Mouse (Mus musculus) hindbrain, embryonic 15.5 days (tissue): Measurements from ENCODE around the gene Ms4a15. TPM values are rescaled to one million over a fixed set of nuclear protein-coding genes. Genes with fewer than 3 reads are reported as not detected.

Experiments
- ATAC-seq: fragments of 200-750 bp; cut with Nextera tagmentation; 2 replicates; pipeline ENCODE4 v1.8.0; 2017; ENCODE audit warnings: low read depth, moderate number of reproducible peaks, moderate TSS enrichment; ENCODE audit not compliant: low FRiP score
- H3K27ac ChIP-seq: fragments of 300-500 bp; sonication (generic); replicated peaks from 2 replicates; pipeline ENCODE4 v1.5.1; 2015; ENCODE audit warnings: mild to moderate bottlenecking, inconsistent platforms
- H3K27me3 ChIP-seq: fragments of 300-500 bp; sonication (generic); 2 replicates; pipeline ENCODE4 v1.6.1; 2015; ENCODE audit warnings: control low read depth, inconsistent platforms
- H3K36me3 ChIP-seq: fragments of 300-500 bp; sonication (generic); 2 replicates; pipeline ENCODE4 v1.6.1; 2015; ENCODE audit warnings: control low read depth, inconsistent platforms
- H3K4me1 ChIP-seq: fragments of 300-500 bp; sonication (generic); replicated peaks from 2 replicates; pipeline ENCODE4 v1.6.1; 2015; ENCODE audit warnings: control low read depth, inconsistent platforms
- H3K4me2 ChIP-seq: fragments of 300-500 bp; sonication (generic); 2 replicates; pipeline ENCODE4 v1.6.1; 2015; ENCODE audit warnings: moderate library complexity, mild to moderate bottlenecking, inconsistent platforms
- H3K4me3 ChIP-seq: fragments of 300-500 bp; sonication (generic); 2 replicates; pipeline ENCODE4 v1.5.1; 2015; ENCODE audit warnings: mild to moderate bottlenecking, inconsistent platforms
- H3K9ac ChIP-seq: fragments of 300-500 bp; sonication (generic); 2 replicates; pipeline ENCODE4 v1.6.1; 2015; ENCODE audit warnings: inconsistent platforms
- H3K9me3 ChIP-seq: fragments of 300-500 bp; sonication (generic); 2 replicates; pipeline ENCODE4 v1.6.1; 2016; ENCODE audit warnings: control low read depth, inconsistent platforms
- WGBS: fragments of 180-500 bp; shearing (Covaris S2); methylation state at CpG from one replicate; pipeline ENCODE4 v1.1.7; 2015; 5-methylcytosine and 5-hydroxymethylcytosine counted together
- polyA plus RNA-seq: library from polyadenylated mRNA; unstranded; fragments of >200 nt; fragmentation: Nextera tagmentation; extraction: Ambion mirVana; gene quantifications from 2 replicates; pipeline ENCODE4 v1.2.1, GENCODE M21; 2015

Gene Ms4a15
- polyA plus RNA-seq: 0.17 TPM in 1 of 2 replicates, not detected in the other

DNA sequence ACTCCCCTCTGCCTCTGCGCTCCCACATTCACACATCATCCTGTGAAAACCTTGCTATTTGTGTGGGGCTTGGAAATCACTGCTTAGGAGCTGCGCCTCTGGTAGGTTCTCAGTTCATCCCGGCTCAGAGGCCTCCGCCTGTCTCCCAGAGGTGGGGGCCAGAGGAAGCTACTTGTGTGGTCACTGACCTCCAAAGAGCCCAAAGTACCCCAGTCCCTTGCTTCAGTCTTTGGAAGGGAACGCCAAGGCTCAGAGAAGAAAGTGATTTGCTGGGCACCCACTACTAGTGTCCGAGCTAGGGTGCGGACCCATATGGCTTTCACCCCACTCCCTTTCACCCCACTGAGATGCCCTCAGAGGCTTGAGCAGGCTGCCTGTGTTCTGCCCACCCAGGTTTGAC is at the start of gene Ms4a15:
TSS of gene Ms4a15 (minus strand) at position 101 of the 400 bp plus-strand sequence.
- no peaks in the 10 kb centered on the region for H3K4me1 ChIP-seq
- H3K9me3 ChIP-seq: no peaks in the 10 kb centered on the region
- H3K27ac ChIP-seq: no peak within 1 kb of the TSS
- WGBS: 90% methylated on average over 7 of the region's 7 CpGs
- no peak for ATAC-seq
- H3K36me3 ChIP-seq: no peaks in the 10 kb centered on the region
- no peaks in the 10 kb centered on the region for H3K27me3 ChIP-seq
- no peak within 1 kb of the TSS for H3K4me3 ChIP-seq
- no peak within 1 kb of the TSS for H3K4me2 ChIP-seq
- H3K9ac ChIP-seq: no peak within 1 kb of the TSS

GRCm38 (mm10) chr19:11037570-11037969 is 44.5 kb upstream of the Ms4a15 start:
- ATAC-seq: no peak
- Histone ChIP-seq H3K36me3 (no peaks in the 10 kb centered on the region), H3K4me2 (no peak overlapping the region), H3K27me3 (no peaks in the 10 kb centered on the region), H3K4me1 (no peaks in the 10 kb centered on the region), H3K9me3 (no peaks in the 10 kb centered on the region), H3K4me3 (no peak overlapping the region), H3K9ac (no peak overlapping the region), H3K27ac (no peak overlapping the region)

DNA sequence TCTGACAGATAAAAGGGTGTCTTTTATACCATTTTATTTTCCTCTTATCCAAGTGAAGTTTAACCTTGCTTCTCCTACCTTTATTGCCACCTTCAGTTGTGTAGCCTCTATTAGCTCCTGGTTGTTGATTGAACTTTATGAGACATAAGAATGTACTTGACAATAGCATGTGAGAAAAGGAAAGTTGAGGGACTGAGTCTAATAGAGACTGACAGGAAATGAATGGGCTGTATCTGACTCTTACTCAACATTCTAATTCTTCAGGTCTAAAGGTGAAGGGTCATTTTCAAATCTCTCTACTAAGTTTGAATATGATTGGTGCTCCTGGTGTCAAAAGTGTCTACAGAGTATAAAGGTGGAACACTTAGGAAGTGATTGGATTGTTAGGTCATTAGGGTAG is 29.3 kb upstream of the Ms4a15 start:
- H3K4me3 ChIP-seq: no peak overlapping the region
- no peaks in the 10 kb centered on the region for H3K4me1 ChIP-seq
- H3K36me3 ChIP-seq: no peaks in the 10 kb centered on the region
- H3K9ac ChIP-seq: no peak overlapping the region
- no peak for ATAC-seq
- H3K9me3 ChIP-seq: no peaks in the 10 kb centered on the region
- H3K27me3 ChIP-seq: no peaks in the 10 kb centered on the region
- no peak overlapping the region for H3K27ac ChIP-seq
- no peak overlapping the region for H3K4me2 ChIP-seq

GRCm38 (mm10) chr19:11017891-11018290 is 24.8 kb upstream of the Ms4a15 start, which contains the start of gene Ms4a18:
Gene Ms4a18, minus strand, starts transcription at chr19:11018031.
- no peaks in the 10 kb centered on the region for H3K27me3 ChIP-seq
- no peak within 1 kb of the TSS for H3K9ac ChIP-seq
- no peaks in the 10 kb centered on the region for H3K36me3 ChIP-seq
- WGBS: 90% methylated on average over 3 of the region's 3 CpGs
- no peak within 1 kb of the TSS for H3K4me3 ChIP-seq
- no peaks in the 10 kb centered on the region for H3K9me3 ChIP-seq
- H3K27ac ChIP-seq: no peak within 1 kb of the TSS
- no peak for ATAC-seq
- no peak within 1 kb of the TSS for H3K4me2 ChIP-seq
- H3K4me1 ChIP-seq: no peaks in the 10 kb centered on the region

GRCm38 (mm10) chr19:11017251-11017650 is 24.2 kb upstream of the Ms4a15 start:
- H3K4me3 ChIP-seq: no peak overlapping the region
- H3K36me3 ChIP-seq: no peaks in the 10 kb centered on the region
- no peaks in the 10 kb centered on the region for H3K4me1 ChIP-seq
- H3K27ac ChIP-seq: no peak overlapping the region
- WGBS: 59% methylated on average over 2 of the region's 2 CpGs
- no peak overlapping the region for H3K4me2 ChIP-seq
- no peak for ATAC-seq
- no peaks in the 10 kb centered on the region for H3K9me3 ChIP-seq
- H3K9ac ChIP-seq: no peak overlapping the region
- H3K27me3 ChIP-seq: no peaks in the 10 kb centered on the region

DNA sequence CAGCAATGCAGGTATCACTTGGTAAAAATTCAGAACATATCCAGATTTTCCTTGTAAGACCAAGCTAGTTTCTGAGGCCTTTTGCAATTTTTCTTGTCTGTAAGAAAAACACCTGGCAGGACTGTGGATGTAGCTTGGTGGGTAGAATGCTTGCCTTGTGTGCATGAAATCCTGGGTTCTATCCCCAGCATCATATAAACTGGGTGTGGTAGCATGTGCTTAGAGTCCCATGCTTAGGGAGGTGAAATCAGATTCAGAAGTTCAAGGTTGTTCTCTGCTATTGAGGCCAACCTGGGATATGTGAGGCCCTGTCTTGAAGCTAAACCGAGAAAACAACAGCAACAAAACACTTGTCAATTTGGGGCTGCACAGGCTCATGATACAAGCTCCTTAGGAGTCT is 22.9 kb upstream of the Ms4a15 start:
- Histone ChIP-seq H3K36me3 (no peaks in the 10 kb centered on the region), H3K4me2 (no peak overlapping the region), H3K9me3 (no peaks in the 10 kb centered on the region), H3K4me1 (no peaks in the 10 kb centered on the region), H3K27me3 (no peaks in the 10 kb centered on the region), H3K27ac (no peak overlapping the region), H3K9ac (no peak overlapping the region), H3K4me3 (no peak overlapping the region)
- 79% methylated on average over 1 of the region's 1 CpGs for WGBS
- ATAC-seq: no peak

GRCm38 (mm10) chr19:11015468-11015867 is 22.4 kb upstream of the Ms4a15 start:
- no peak overlapping the region for H3K27ac ChIP-seq
- no peaks in the 10 kb centered on the region for H3K27me3 ChIP-seq
- no peak for ATAC-seq
- H3K9me3 ChIP-seq: no peaks in the 10 kb centered on the region
- no peak overlapping the region for H3K9ac ChIP-seq
- no peak overlapping the region for H3K4me2 ChIP-seq
- H3K4me3 ChIP-seq: no peak overlapping the region
- no peaks in the 10 kb centered on the region for H3K4me1 ChIP-seq
- H3K36me3 ChIP-seq: no peaks in the 10 kb centered on the region

GRCm38 (mm10) chr19:10991911-10992310 is 1.1 kb downstream of the Ms4a15 start:
- Histone ChIP-seq H3K4me1 (no peaks in the 10 kb centered on the region), H3K9ac (no peak overlapping the region), H3K27me3 (no peaks in the 10 kb centered on the region), H3K36me3 (no peaks in the 10 kb centered on the region), H3K4me2 (no peak overlapping the region), H3K4me3 (no peak overlapping the region), H3K27ac (no peak overlapping the region), H3K9me3 (no peaks in the 10 kb centered on the region)
- no peak for ATAC-seq

DNA sequence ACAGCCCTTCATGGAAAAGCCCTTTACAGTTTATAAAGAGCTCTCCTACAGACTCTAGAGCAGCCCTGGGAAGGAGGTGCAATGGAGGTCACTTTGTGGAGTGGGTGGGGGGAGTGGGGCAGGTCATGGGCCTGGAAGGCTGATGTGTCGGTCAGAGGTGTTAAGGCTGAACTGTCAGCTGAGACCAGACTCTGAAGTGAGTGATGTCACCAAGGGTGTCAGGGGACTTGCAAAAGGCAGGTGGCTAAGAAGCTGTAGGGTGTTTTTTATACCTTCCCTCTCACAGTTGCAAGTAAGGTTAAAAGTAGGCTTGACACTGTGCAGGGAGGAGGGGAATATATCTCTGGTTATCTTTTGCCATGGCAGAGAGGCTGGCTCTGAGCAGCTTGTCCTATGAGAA is 2.3 kb downstream of the Ms4a15 start:
- Histone ChIP-seq H3K9me3 (no peaks in the 10 kb centered on the region), H3K36me3 (no peaks in the 10 kb centered on the region), H3K4me3 (no peak overlapping the region), H3K27me3 (no peaks in the 10 kb centered on the region), H3K4me2 (no peak overlapping the region), H3K27ac (no peak overlapping the region), H3K9ac (no peak overlapping the region), H3K4me1 (no peaks in the 10 kb centered on the region)
- WGBS: 78% methylated on average over 1 of the region's 1 CpGs
- ATAC-seq: no peak

DNA sequence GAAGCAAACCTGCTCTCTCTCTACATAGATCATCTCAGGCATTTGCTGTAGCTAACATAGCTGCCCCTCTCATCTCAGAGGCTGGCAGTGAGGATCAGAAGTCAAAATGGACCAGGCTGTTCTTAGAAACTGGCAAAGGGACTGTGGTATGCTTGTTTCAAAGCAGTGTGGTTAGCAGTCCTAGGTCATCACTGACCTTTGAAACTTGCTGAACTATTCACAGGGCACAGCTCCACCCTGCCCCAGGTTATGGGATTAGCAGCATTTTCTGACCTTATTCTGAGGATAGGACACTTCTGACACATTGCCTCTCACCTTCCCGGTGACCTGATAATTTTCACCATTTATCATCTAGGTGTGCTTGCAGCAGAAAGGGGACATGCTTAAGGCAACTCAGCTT is 4.5 kb downstream of the Ms4a15 start:
- no peak overlapping the region for H3K27ac ChIP-seq
- no peaks in the 10 kb centered on the region for H3K4me1 ChIP-seq
- no peak overlapping the region for H3K4me3 ChIP-seq
- no peak for ATAC-seq
- WGBS: 91% methylated on average over 1 of the region's 1 CpGs
- no peak overlapping the region for H3K4me2 ChIP-seq
- no peak overlapping the region for H3K9ac ChIP-seq
- no peaks in the 10 kb centered on the region for H3K9me3 ChIP-seq
- no peaks in the 10 kb centered on the region for H3K27me3 ChIP-seq
- H3K36me3 ChIP-seq: no peaks in the 10 kb centered on the region

DNA sequence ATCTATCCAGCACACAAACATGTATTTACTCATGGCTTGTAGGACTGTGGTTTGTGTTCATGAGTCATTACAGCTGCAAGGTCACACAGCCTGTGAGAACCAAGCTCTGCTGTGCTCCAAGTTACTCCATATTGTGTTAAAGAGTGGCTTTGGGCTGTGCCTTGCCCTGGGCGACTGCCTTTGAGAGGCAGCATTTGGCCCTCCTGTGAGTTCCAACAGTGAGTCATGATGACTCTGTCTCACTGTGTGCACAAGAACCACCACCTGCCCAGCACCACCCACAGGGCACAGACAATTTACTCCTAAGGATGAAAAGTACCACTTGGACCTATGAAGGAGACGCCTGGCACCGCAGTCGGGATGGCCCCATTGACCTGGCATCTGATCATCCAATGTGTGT is 7.2 kb downstream of the Ms4a15 start:
- no peak overlapping the region for H3K27ac ChIP-seq
- 95% methylated on average over 4 of the region's 4 CpGs for WGBS
- no peak overlapping the region for H3K9ac ChIP-seq
- no peaks in the 10 kb centered on the region for H3K4me1 ChIP-seq
- H3K4me3 ChIP-seq: no peak overlapping the region
- no peaks in the 10 kb centered on the region for H3K36me3 ChIP-seq
- H3K27me3 ChIP-seq: no peaks in the 10 kb centered on the region
- H3K4me2 ChIP-seq: no peak overlapping the region
- no peak for ATAC-seq
- no peaks in the 10 kb centered on the region for H3K9me3 ChIP-seq

DNA sequence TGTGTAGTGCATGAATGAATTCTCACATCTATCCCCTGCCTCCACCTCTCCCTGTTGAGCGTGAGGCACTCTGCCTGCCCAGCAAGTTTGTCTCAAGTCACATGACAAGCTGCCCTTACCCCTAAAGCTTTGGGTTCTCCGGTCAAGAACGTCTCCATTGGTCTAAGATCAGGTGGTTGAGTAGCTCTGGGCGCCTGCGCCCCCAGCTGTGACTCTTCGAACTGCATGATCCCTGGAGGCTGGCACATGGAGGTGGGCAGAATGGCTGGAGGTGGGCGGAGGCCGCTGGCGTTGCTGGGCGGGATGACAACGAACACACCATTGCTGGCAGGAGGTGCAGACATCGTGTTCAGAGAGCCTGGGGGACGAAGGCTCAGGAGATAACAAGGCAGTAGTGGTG is 8.5 kb downstream of the Ms4a15 start:
- H3K36me3 ChIP-seq: no peaks in the 10 kb centered on the region
- ATAC-seq: no peak
- no peak overlapping the region for H3K4me3 ChIP-seq
- WGBS: 75% methylated on average over 13 of the region's 13 CpGs
- H3K9ac ChIP-seq: no peak overlapping the region
- H3K4me2 ChIP-seq: no peak overlapping the region
- H3K4me1 ChIP-seq: peaks cover 3% of the 10 kb centered on the region; the same call in 1 of the 2 replicates
- H3K27ac ChIP-seq: no peak overlapping the region
- H3K9me3 ChIP-seq: no peaks in the 10 kb centered on the region
- no peaks in the 10 kb centered on the region for H3K27me3 ChIP-seq

DNA sequence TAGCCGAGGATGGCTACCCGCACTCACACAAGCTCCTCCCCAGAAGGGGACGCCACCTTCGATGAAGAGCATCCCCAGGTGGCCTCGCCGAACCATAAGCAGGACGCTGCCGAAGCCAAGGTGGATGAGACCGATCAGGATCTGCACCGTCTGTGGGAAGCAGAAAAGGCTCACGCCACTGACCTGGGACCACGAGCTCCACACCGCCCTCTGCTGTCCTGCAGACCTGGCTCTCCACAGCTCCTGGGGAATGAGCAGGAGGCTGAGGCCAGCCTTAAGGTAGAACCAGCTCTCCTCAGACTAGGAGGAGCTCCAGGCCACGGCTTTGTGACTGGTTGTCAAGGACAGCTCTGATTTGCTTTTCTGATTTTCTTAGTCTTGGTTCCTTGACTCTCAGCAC is 9.9 kb downstream of the Ms4a15 start:
- WGBS: 33% methylated on average over 14 of the region's 14 CpGs
- Histone ChIP-seq H3K9me3 (no peaks in the 10 kb centered on the region), H3K4me2 (no peak overlapping the region)

More for the DNA sequence above, 9.9 kb downstream of the Ms4a15 start:
- no peak overlapping the region for H3K9ac ChIP-seq
- H3K4me1 ChIP-seq: peaks cover 6% of the 10 kb centered on the region; the same call in 1 of the 2 replicates
- no peaks in the 10 kb centered on the region for H3K27me3 ChIP-seq
- H3K36me3 ChIP-seq: no peaks in the 10 kb centered on the region
- no peak for ATAC-seq
- H3K27ac ChIP-seq: no peak overlapping the region
- no peak overlapping the region for H3K4me3 ChIP-seq
